Mouse (Mus musculus): ENCODE measurements around the gene Prr19. TPM values are rescaled to one million over a fixed set of nuclear protein-coding genes. Genes with fewer than 3 reads are reported as not detected.

The Prr19 gene
- total and polyA plus RNA-seq, 2 experiments = not detected

DNA sequence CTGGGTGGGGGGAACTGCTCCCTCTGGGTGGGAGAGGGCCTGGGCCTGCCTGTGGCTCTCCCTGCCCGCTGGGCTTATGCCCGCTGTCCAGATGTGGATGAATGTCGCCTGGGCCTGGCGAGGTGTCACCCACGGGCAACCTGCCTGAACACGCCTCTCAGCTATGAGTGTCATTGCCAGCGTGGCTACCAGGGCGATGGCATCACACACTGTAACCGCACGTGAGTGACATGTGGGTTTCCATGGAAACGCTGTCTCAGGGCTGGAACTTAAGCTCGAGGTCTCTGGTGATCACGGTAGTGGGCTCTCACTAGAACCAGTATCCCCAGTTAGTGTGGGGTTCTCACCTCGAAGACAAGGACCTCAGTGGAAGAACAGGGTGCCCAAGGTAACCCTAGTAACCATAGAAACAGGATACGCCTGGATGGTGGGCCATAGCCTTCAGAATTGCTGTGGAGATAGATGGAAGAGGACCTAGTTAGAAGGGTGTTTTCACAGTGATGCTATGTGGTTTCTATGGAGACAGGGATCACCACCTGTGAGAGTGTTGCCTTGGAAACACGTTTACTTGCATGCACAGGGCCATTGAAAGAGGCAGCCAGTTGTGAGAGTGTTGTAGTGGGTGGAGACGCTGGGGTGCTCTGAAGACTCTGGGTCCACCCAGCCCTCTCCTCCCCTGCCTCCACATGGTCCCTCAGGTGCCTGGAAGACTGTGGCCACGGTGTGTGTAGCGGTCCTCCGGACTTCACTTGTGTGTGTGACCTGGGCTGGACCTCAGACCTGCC lies 40.0 kb downstream of the Prr19 start:
- WGBS = 88% methylated on average over 20 of the region's 20 CpGs
- Histone ChIP-seq H3K27ac (replicated peaks; ENCODE audit: insufficient read depth, low read depth, low read length) (no peak overlapping the region), H3K9ac (ENCODE audit: low read depth, low read length) (no peak overlapping the region), H3K36me3 (ENCODE audit: control insufficient read depth, insufficient read depth, low read length) (no peaks in the 10 kb centered on the region; the same call in 1 of the 2 replicates), H3K79me2 (ENCODE audit: control insufficient read depth, insufficient read depth, low read length) (no peaks in the 10 kb centered on the region), H3K4me3 (ENCODE audit: insufficient read depth, low read depth, low read length) (no peak overlapping the region), H3K27me3 (ENCODE audit: control insufficient read depth, insufficient read depth, low read length) (no peaks in the 10 kb centered on the region), H3K4me1 (ENCODE audit: control insufficient read depth, insufficient read depth, low read length) (no peaks in the 10 kb centered on the region)
- TF ChIP-seq CTCF (IDR thresholded peaks at IDR 0.05; ENCODE audit: low read depth, low read length) = no peak
- no peak for TF ChIP-seq POLR2A (IDR thresholded peaks at IDR 0.05; ENCODE audit: extremely low read depth, insufficient read depth, low read length)
- DNase-seq (ENCODE audit: extremely low read depth, low read depth, low spot score) = no peak

DNA sequence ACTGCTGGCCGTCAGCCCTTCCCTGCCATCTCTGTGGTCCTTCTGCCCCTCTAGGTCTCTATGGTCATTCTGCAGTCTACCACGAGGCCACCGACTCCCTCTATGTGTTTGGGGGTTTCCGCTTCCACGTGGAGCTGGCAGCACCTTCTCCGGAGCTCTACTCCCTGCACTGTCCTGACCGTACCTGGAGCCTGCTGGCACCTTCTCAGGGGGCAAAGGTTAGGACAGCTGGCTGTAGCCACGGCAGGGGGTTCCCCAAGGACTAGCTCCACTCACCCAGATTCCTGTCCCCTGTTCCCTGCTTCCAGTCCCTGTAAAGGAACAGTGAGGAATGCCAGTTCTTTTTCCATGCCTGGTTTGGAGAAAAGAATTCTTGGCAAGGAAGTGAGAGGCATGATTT lies 47.6 kb downstream of the Prr19 start:
- 49% methylated on average over 8 of the region's 8 CpGs for WGBS
- Histone ChIP-seq H3K36me3 (ENCODE audit: control insufficient read depth, insufficient read depth, low read length) (0 out of 2 replicates have a peak, but pooled peaks cover 2% of the 10 kb centered on the region), H3K27ac (replicated peaks; ENCODE audit: insufficient read depth, low read depth, low read length) (no peak overlapping the region), H3K79me2 (ENCODE audit: control insufficient read depth, insufficient read depth, low read length) (no peaks in the 10 kb centered on the region), H3K27me3 (ENCODE audit: control insufficient read depth, insufficient read depth, low read length) (no peaks in the 10 kb centered on the region), H3K4me1 (ENCODE audit: control insufficient read depth, insufficient read depth, low read length) (no peaks in the 10 kb centered on the region), H3K9ac (ENCODE audit: low read depth, low read length) (no peak overlapping the region), H3K4me3 (ENCODE audit: insufficient read depth, low read depth, low read length) (no peak overlapping the region)
- no peak for TF ChIP-seq CTCF (IDR thresholded peaks at IDR 0.05; ENCODE audit: low read depth, low read length)
- TF ChIP-seq POLR2A (IDR thresholded peaks at IDR 0.05; ENCODE audit: extremely low read depth, insufficient read depth, low read length) = no peak
- no peak for DNase-seq (ENCODE audit: extremely low read depth, low read depth, low spot score)

Other genes with a start within 250 kb of the Prr19 start
- 2.3 and 2.4 TPM in 2 replicates for gene Grik5, start 229.1 kb upstream of the Prr19 start, total RNA-seq (2014; rRNA removed)
- 10.2 and 14.0 TPM in 2 replicates for gene Grik5, start 229.1 kb upstream of the Prr19 start, polyA plus RNA-seq (2012; rRNA removed)
- 2.3 and 3.1 TPM in 2 replicates for gene Zfp574, start 228.8 kb upstream of the Prr19 start, total RNA-seq (2014; rRNA removed)
- 16.7 and 17.2 TPM in 2 replicates for gene Zfp574, start 228.8 kb upstream of the Prr19 start, polyA plus RNA-seq (2012; rRNA removed)
- gene Pou2f2, start 121.7 kb upstream of the Prr19 start, total RNA-seq (2014; rRNA removed) = 0.34 and 0.37 TPM in 2 replicates
- 0.44 and 1.2 TPM in 2 replicates for gene Pou2f2, start 121.7 kb upstream of the Prr19 start, polyA plus RNA-seq (2012; rRNA removed)
- gene Dedd2, start 80.8 kb upstream of the Prr19 start, total RNA-seq (2014; rRNA removed) = 20.2 and 24.6 TPM in 2 replicates
- gene Dedd2, start 80.8 kb upstream of the Prr19 start, polyA plus RNA-seq (2012; rRNA removed) = 27.9 and 35.4 TPM in 2 replicates
- gene Zfp526, start 80.0 kb upstream of the Prr19 start, total RNA-seq (2014; rRNA removed) = 2.2 and 2.6 TPM in 2 replicates
- 3.4 and 4.7 TPM in 2 replicates for gene Zfp526, start 80.0 kb upstream of the Prr19 start, polyA plus RNA-seq (2012; rRNA removed)
- gene Gsk3a, start 63.6 kb upstream of the Prr19 start, total RNA-seq (2014; rRNA removed) = 9.1 and 11.4 TPM in 2 replicates
- gene Gsk3a, start 63.6 kb upstream of the Prr19 start, polyA plus RNA-seq (2012; rRNA removed) = 69.3 and 74.5 TPM in 2 replicates
- gene Erf, start 50.6 kb upstream of the Prr19 start, total RNA-seq (2014; rRNA removed) = 7.4 and 8.8 TPM in 2 replicates
- 23.3 and 27.0 TPM in 2 replicates for gene Erf, start 50.6 kb upstream of the Prr19 start, polyA plus RNA-seq (2012; rRNA removed)
- gene Cic, start 33.7 kb upstream of the Prr19 start, total RNA-seq (2014; rRNA removed) = 5.3 and 8.3 TPM in 2 replicates
- 18.3 and 23.3 TPM in 2 replicates for gene Cic, start 33.7 kb upstream of the Prr19 start, polyA plus RNA-seq (2012; rRNA removed)
- gene Pafah1b3, start 3.4 kb upstream of the Prr19 start, total RNA-seq (2014; rRNA removed) = 3.7 and 6.0 TPM in 2 replicates
- gene Pafah1b3, start 3.4 kb upstream of the Prr19 start, polyA plus RNA-seq (2012; rRNA removed) = 8.4 and 10.0 TPM in 2 replicates
- not detected in 2 replicates for gene Tmem145, start 4.7 kb downstream of the Prr19 start, total RNA-seq (2014; rRNA removed)
- gene Tmem145, start 4.7 kb downstream of the Prr19 start, polyA plus RNA-seq (2012; rRNA removed) = not detected in 2 replicates
- 1.5 and 2.6 TPM in 2 replicates for gene Megf8, start 15.8 kb downstream of the Prr19 start, total RNA-seq (2014; rRNA removed)
- 5.1 and 5.4 TPM in 2 replicates for gene Megf8, start 15.8 kb downstream of the Prr19 start, polyA plus RNA-seq (2012; rRNA removed)
- not detected in 2 replicates for gene Cnfn, start 68.3 kb downstream of the Prr19 start, total RNA-seq (2014; rRNA removed)
- not detected in 2 replicates for gene Cnfn, start 68.3 kb downstream of the Prr19 start, polyA plus RNA-seq (2012; rRNA removed)
- gene Lipe, start 97.3 kb downstream of the Prr19 start, total RNA-seq (2014; rRNA removed) = 8.3 and 8.7 TPM in 2 replicates
- 9.8 and 11.3 TPM in 2 replicates for gene Lipe, start 97.3 kb downstream of the Prr19 start, polyA plus RNA-seq (2012; rRNA removed)
- not detected in 2 replicates for gene Cxcl17, start 111.5 kb downstream of the Prr19 start, total RNA-seq (2014; rRNA removed)
- not detected in 2 replicates for gene Cxcl17, start 111.5 kb downstream of the Prr19 start, polyA plus RNA-seq (2012; rRNA removed)
- 45.5 and 59.6 TPM in 2 replicates for gene Ceacam1, start 176.2 kb downstream of the Prr19 start, total RNA-seq (2014; rRNA removed)
- gene Ceacam1, start 176.2 kb downstream of the Prr19 start, polyA plus RNA-seq (2012; rRNA removed) = 84.8 and 87.9 TPM in 2 replicates
- 0.07 TPM in 1 of 2 replicates, not detected in the other for gene Ceacam2, start 238.4 kb downstream of the Prr19 start, total RNA-seq (2014; rRNA removed)
- 0.10 and 0.34 TPM in 2 replicates for gene Ceacam2, start 238.4 kb downstream of the Prr19 start, polyA plus RNA-seq (2012; rRNA removed)